Mouse (Mus musculus) heart, adult 10 weeks (tissue): Measurements from ENCODE around the gene Dhx57. TPM values are rescaled to one million over a fixed set of nuclear protein-coding genes. Genes with fewer than 3 reads are reported as not detected.

Experiments
- polyA plus RNA-seq: library from polyadenylated mRNA; stranded (reverse); fragments of 350-450 nt; fragmentation: Illumina TruSeq; extraction: RNeasy Lipid Tissue Mini Kit (QIAGEN cat#74804); gene quantifications from one replicate; pipeline ENCODE4 v1.2.3, GENCODE M21; 2014; ENCODE audit warnings: low read depth, low replicate concordance

Gene Dhx57
- 7.0 TPM for polyA plus RNA-seq

GRCm38 (mm10) chr17:80290074-80290657, at the start of gene Dhx57, which contains the start of gene Morn2:
Gene Dhx57, minus strand, starts transcription at chr17:80290476.
Gene Morn2, plus strand, starts transcription at chr17:80290203.

DNA sequence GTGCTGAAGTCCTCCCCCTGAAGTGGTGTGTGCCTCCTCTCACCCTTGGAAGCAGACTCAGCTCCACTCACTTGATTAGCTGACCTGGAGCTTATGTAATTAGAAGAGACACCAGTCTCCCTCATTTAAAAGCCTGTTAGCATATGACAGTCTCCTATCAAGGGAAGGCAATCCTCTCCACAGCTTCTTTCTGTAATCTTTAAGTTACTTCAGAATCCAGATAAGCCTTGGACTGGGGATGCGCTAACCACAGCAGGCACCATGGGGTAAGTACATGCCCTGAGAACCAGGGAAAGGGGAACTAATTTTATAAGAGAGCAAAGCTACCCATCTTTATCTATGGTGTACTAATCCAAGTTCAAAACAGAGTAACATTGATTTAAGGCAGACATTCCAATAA, 17.0 kb upstream of the Dhx57 start, which contains the start of gene Arhgef33:
Arhgef33 (plus strand) TSS at position 157 of the 400 bp plus-strand sequence.

DNA sequence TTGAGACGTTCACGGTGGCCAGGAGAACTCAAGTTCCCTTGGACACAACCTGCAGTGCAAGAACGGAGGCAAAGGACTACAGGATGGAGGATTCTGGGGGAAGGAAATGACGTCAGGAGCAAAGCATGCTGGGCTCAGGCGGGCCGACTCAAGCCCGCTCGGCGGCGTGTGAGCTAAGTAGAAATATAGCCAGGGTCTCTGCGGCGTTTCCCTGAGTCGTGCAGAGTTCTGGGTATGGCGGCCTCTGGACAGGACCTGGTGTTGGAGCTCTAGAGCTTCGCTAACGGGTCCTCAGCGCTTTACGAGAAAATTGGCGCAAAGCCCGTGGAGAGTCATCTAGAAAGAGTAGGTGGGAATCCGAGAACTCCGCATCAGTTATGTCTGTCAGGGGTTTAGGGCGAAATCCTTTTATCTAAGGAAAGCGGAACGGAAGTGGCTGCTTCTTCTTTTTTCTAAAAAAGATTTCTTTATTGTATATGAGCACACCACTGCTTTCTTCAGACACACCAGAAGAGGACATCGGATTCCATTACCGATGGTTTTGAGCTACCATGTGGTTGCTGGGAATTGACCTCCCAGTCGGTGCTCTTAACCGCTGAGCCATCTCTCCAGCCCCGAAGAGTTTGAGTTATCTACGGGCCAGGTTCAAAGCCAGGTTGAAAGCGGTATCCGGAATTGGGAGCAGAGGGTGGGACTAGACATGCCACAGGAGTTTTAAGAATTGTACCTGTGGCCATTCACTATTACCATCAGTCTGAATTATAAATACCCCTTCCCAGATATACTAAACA, 65.8 kb downstream of the Dhx57 start, which contains the start of gene Gemin6:
Gemin6 (plus strand) TSS at position 116 of the 791 bp plus-strand sequence.

DNA sequence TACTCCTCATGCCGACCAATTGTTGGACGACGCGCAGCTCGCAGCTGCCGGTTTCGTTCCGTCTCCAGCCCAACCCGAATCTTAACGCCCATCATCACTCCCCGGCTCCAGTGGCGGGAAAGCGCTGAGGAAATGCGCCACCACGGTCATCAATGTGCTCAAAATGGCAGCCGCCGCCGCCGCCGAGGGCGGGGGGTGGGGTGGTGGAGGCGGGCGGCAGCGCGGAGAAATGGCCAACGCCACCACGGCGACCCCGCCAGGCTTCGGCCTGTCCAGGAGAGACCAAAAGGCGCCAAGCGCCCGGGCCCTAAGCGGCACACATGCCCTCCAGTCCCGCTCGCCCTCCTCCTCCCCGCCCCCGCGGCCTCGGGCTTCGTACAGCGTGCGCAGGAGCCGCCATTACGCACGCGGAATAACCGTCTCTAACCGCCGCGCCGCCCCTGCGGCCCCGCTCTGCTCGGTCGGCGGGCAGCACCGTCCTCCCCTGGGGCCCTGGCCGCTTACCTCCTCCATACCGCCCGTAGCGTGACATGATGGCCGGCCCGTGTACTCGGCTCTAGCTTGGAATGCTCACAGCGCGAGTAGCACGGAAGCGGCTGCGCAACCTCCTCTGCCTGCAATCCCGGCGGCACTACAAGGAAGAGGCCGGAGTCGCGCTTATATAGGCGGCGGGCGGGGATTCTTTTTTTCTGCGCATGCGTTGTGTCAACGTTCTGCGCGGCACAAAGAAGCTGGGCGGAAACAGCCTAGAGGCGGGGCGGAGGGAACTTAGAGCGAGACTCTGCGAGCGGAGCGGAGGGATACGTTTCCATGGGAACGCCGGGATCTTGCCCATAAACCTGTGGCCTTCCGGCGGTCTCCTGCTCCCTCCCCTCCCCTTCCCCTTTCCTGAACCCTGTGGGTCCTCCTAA, 83.3 kb downstream of the Dhx57 start, which contains the start of the genes Srsf7 and Ttc39d:
Srsf7 (minus strand) TSS at position 637 of the 911 bp plus-strand sequence.
Ttc39d (plus strand) TSS at position 790 of the 911 bp plus-strand sequence.

Other genes starting within 250 kb of the Dhx57 start
- 20.2 TPM for gene Hnrnpll, start 228.1 kb downstream of the Dhx57 start, polyA plus RNA-seq
- 28.0 TPM for gene Galm, start 163.0 kb downstream of the Dhx57 start, polyA plus RNA-seq
- gene Srsf7, start 83.2 kb downstream of the Dhx57 start, polyA plus RNA-seq, result 73.3 TPM
- gene Ttc39d, start 83.0 kb downstream of the Dhx57 start, polyA plus RNA-seq, result 0.18 TPM
- gene Gemin6, start 66.0 kb downstream of the Dhx57 start, polyA plus RNA-seq, result 8.1 TPM
- gene Morn2, start 273 bp downstream of the Dhx57 start, polyA plus RNA-seq, result 18.8 TPM
- gene Arhgef33, start 16.9 kb upstream of the Dhx57 start, polyA plus RNA-seq, result not detected
- gene Gm10190, start 83.1 kb upstream of the Dhx57 start, polyA plus RNA-seq, result not detected
- 7.5 TPM for gene Sos1, start 190.0 kb upstream of the Dhx57 start, polyA plus RNA-seq